Mouse (Mus musculus): ENCODE measurements at regions not wholly inside any gene's neighbourhood (a gene's known extent, or its start where the extent isn't known, plus 50 kb on each side); places are given as distances from the start of the nearest gene placed in this dataset.
A peak's percentile ranks its signal among the peaks of the same experiment; 100 is the strongest.

DNA sequence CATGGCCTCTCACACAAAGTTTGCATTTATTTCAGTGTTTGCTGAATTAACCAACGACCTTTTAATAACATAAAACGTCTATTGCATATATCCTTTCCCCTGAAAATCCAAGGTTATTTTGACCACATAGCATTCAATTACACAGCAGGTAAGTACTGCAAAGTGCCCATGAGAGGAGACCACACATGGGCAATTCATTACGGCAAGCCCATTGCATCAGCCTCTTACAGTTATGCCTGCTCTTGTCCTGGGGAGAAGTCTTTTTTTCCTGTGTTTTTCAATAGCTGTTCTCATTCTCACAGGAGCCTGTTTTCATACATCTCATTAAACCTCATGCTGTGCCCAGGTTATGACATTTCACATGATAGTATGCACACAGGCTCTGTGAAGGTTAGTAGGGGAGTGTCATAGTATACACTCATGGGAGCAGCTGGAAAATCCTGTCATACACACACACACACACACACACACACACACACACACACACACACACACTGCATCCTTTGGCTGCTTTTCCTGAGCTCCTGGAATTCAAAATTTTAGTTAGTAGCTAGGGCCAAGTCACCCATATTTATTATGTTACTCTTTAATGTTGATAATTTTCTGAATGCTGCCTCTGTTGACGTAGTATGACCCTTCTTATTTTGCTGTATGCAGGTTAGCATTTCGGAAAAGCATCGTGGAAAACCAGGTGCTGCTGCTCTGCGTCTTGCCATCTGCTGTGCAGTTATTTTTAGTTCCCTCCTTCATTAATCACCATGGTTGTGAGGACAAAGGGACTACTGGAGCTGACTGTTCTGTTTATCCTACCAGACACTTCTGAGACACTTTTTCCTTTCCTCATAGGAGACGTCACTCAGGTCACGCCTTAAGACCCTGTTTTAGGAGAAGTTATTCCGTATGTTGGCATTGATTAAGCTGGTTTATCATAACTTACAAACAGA, 483.6 kb downstream of the Bckdhb start:
- Histone ChIP-seq H3K27ac (ENCODE audit: low read depth) (no peak overlapping the region), H3K4me2 (ENCODE audit: low read depth, low read length) (no peak overlapping the region), H3K4me1 (ENCODE audit: control insufficient read depth, insufficient read depth) (no peaks in the 10 kb centered on the region), H3K9ac (replicated peaks; ENCODE audit: low read depth, low read length) (no peak overlapping the region), H3K36me3 (replicated peaks; ENCODE audit: control insufficient read depth, insufficient read depth, low read length) (no peaks in the 10 kb centered on the region), H3K4me3 (ENCODE audit: low read depth, low read length) (no peak overlapping the region), H3K27me3 (ENCODE audit: control insufficient read depth, insufficient read depth, low read length) (no peaks in the 10 kb centered on the region), H3K9me3 (replicated peaks; ENCODE audit: control insufficient read depth, low read length) (no peaks in the 10 kb centered on the region)
- TF ChIP-seq CTCF (IDR thresholded peaks at IDR 0.05; ENCODE audit: low read depth): no peak
- no peak for TF ChIP-seq EP300 (IDR thresholded peaks at IDR 0.05; ENCODE audit: low read depth)
- ATAC-seq (ENCODE audit: insufficient read depth, low read depth): peak; percentile 39; the same call in 1 of the 2 replicates
- 30% methylated on average over 10 of the region's 10 CpGs for WGBS
- peak; percentile 36 for DNase-seq (ENCODE audit: low spot score)

Measured in heart, postnatal 0 days (tissue).